Mouse (Mus musculus): ENCODE measurements around the gene Kcnma1. TPM values are rescaled to one million over a fixed set of nuclear protein-coding genes. Genes with fewer than 3 reads are reported as not detected.

The Kcnma1 gene
- total RNA-seq, 2 experiments from 2014 or later, result 194 to 195 TPM

GRCm38 (mm10) chr14:23574136-23574535 is 440.2 kb downstream of the Kcnma1 start:
- TF ChIP-seq CTCF (IDR thresholded peaks at IDR 0.05), result no peak
- no peak overlapping the region for H3K27ac ChIP-seq
- intact Hi-C loops (cut with DNase I), result no loop called here
- no peak for DNase-seq (ENCODE audit: extremely low spot score in 1 of 2, low spot score in 2 of 2)
- H3K4me3 ChIP-seq, result no peak overlapping the region

DNA sequence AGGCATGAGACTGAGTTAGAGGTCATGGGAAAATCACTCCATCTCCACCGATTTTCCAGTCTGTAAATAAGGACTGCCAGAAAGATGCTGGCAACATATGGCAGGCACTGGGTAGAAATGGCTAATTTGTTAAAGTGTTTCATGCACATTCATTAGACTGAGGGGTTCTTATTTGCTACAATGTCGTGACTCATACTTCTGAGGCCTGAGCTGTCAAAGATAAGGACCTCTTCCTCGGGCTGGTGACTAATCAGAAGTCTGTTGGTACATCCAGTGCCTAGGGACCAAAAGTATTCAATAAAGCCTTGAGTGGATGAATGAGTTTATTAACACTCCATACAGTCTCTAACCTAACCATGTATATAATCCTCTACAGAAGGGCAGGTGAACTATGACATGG is 440.9 kb downstream of the Kcnma1 start:
- TF ChIP-seq CTCF (IDR thresholded peaks at IDR 0.05), result no peak
- intact Hi-C loops (cut with DNase I), result no loop called here
- no peak overlapping the region for H3K4me3 ChIP-seq
- no peak overlapping the region for H3K27ac ChIP-seq
- no peak for DNase-seq (ENCODE audit: extremely low spot score in 1 of 2, low spot score in 2 of 2)

- no peak overlapping the region for H3K27ac ChIP-seq
- no peak for DNase-seq (ENCODE audit: extremely low spot score in 1 of 2, low spot score in 2 of 2)
- TF ChIP-seq CTCF (IDR thresholded peaks at IDR 0.05), result no peak
- H3K4me3 ChIP-seq, result no peak overlapping the region
- intact Hi-C loops (cut with DNase I), result no loop called here
Observed at GRCm38 (mm10) chr14:23572778-23573177, 441.5 kb downstream of the Kcnma1 start.

GRCm38 (mm10) chr14:23570251-23570650 is 444.0 kb downstream of the Kcnma1 start:
- no peak for TF ChIP-seq CTCF (IDR thresholded peaks at IDR 0.05)
- H3K4me3 ChIP-seq, result no peak overlapping the region
- intact Hi-C loops (cut with DNase I), result no loop called here
- DNase-seq (ENCODE audit: extremely low spot score in 1 of 2, low spot score in 2 of 2), result no peak
- no peak overlapping the region for H3K27ac ChIP-seq

DNA sequence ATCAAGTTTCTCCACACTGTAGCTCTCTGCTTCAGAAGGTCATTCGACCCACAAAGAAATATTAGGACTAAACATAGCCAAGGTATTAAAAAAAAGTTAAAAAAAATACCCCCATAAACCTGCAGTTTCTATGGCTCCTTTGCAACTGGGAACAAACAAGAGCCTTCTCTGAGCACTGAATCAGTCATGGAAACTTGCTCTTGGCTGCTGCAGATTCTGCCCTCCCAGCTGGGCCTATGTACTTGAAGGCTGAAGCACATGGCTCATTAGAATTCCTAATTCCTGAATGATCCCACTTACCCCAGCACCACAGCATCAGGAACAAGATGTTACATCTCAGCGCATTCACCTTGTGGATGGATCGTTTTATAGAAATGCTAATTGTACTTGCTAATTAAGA is 448.4 kb downstream of the Kcnma1 start:
- TF ChIP-seq CTCF (IDR thresholded peaks at IDR 0.05), result no peak
- DNase-seq (ENCODE audit: extremely low spot score in 1 of 2, low spot score in 2 of 2), result no peak
- Histone ChIP-seq H3K4me3 (no peak overlapping the region), H3K27ac (no peak overlapping the region)
- intact Hi-C loops (cut with DNase I), result no loop called here

GRCm38 (mm10) chr14:23564474-23564873 is 449.8 kb downstream of the Kcnma1 start:
- intact Hi-C loops (cut with DNase I), result no loop called here
- no peak for TF ChIP-seq CTCF (IDR thresholded peaks at IDR 0.05)
- no peak overlapping the region for H3K27ac ChIP-seq

GRCm38 (mm10) chr14:23563180-23563579 is 451.1 kb downstream of the Kcnma1 start:
- no peak for TF ChIP-seq CTCF (IDR thresholded peaks at IDR 0.05)

More at GRCm38 (mm10) chr14:23564474-23564873, 449.8 kb downstream of the Kcnma1 start:
- no peak overlapping the region for H3K4me3 ChIP-seq
- no peak for DNase-seq (ENCODE audit: extremely low spot score in 1 of 2, low spot score in 2 of 2)

DNA sequence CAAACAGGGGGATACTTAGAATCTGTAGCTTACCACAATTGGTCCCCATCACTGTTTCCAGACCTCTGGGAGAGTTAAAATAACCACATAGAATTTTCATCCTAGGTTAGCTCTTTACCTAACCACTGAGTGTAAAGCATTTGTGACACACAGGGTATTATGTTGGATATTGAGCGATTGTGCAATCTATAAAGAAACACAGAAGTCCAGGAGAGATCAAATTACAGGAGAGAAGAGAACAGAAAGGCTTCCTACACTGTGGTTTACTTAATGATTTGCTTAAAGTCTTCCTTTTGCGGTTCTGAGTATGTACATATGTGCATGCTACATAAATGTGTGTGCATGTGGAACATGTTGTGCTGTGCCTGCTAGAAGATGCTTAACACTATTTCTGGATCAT is 458.6 kb downstream of the Kcnma1 start:
- no peak for TF ChIP-seq CTCF (IDR thresholded peaks at IDR 0.05)
- no peak overlapping the region for H3K4me3 ChIP-seq
- no peak overlapping the region for H3K27ac ChIP-seq
- intact Hi-C loops (cut with DNase I), result no loop called here
- DNase-seq (ENCODE audit: extremely low spot score in 1 of 2, low spot score in 2 of 2), result no peak

More at GRCm38 (mm10) chr14:23563180-23563579, 451.1 kb downstream of the Kcnma1 start:
- H3K27ac ChIP-seq, result no peak overlapping the region
- no peak for DNase-seq (ENCODE audit: extremely low spot score in 1 of 2, low spot score in 2 of 2)
- intact Hi-C loops (cut with DNase I), result no loop called here
- H3K4me3 ChIP-seq, result no peak overlapping the region

GRCm38 (mm10) chr14:23552252-23552974 is 461.9 kb downstream of the Kcnma1 start:
- intact Hi-C loops (cut with DNase I), result no loop called here
- no peak for DNase-seq (ENCODE audit: extremely low spot score in 1 of 2, low spot score in 2 of 2)
- H3K27ac ChIP-seq, result no peak overlapping the region; the same call in 1 of the 2 replicates
- TF ChIP-seq CTCF (IDR thresholded peaks at IDR 0.05), result no peak
- H3K4me3 ChIP-seq, result no peak overlapping the region

DNA sequence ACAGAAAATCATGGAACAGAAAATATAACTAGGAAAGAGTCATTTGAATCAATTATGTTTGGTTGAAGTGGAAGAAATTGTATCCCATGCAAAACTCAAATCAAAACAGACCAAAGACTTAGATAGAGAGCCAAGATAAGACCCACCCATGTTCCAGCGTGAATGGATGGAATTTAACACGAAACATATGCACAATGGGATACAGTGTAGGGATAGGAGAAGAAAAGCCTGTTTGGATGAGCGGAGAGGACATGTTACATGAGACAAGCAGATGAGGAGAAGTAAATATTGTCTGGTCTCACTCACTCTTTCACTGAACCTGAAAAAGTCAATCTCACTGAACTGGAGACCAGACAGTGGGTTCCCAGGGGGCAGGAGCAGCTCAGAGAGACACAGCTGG is 463.8 kb downstream of the Kcnma1 start:
- no peak overlapping the region for H3K4me3 ChIP-seq

DNA sequence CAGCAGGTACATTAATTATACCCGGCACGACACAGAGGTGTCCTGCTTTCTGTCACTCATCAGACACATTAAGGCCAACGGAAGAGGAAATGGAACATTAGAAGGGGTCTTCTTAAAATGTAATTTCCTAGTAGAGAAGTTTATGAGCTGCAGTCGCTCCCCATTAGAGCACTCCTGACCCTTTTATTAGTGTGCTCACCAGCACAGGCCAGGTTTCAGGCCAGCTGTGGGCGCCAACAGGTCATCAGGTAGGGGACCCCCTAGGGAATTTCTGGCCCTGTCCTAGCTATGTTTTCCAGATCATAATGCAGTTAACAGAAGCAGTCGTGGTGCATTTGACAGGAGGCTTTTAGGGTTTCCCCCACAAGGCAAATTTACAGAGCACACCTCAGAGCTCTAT is 472.2 kb downstream of the Kcnma1 start:
- Histone ChIP-seq H3K27ac (no peak overlapping the region), H3K4me3 (no peak overlapping the region)
- intact Hi-C loops (cut with DNase I), result no loop called here
- TF ChIP-seq CTCF (IDR thresholded peaks at IDR 0.05), result no peak
- no peak for DNase-seq (ENCODE audit: extremely low spot score in 1 of 2, low spot score in 2 of 2)

More for the DNA sequence above, 463.8 kb downstream of the Kcnma1 start:
- DNase-seq (ENCODE audit: extremely low spot score in 1 of 2, low spot score in 2 of 2), result no peak
- no peak overlapping the region for H3K27ac ChIP-seq
- no peak for TF ChIP-seq CTCF (IDR thresholded peaks at IDR 0.05)
- intact Hi-C loops (cut with DNase I), result no loop called here

DNA sequence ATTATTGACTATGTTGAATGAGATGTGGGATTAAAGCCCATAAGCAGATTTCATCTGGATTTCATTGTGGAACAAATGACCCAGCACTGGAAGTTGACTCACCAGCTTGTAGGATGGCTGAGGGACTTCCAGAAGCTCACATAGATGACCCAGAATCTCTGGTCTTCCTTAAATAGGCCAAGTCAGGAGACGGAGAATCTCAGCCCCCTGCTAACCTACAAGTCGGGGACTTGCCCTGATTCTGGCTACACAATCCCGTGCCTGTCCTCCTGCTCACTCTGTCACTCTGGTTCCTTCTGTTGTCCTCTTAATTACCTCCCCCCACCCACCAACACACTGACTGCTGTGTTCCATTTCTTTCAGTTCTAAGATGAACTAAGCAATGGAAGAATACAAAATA is 474.7 kb downstream of the Kcnma1 start:
- intact Hi-C loops (cut with DNase I), result no loop called here
- Histone ChIP-seq H3K4me3 (no peak overlapping the region), H3K27ac (no peak overlapping the region)
- TF ChIP-seq CTCF (IDR thresholded peaks at IDR 0.05), result no peak
- DNase-seq (ENCODE audit: extremely low spot score in 1 of 2, low spot score in 2 of 2), result no peak

- no peak overlapping the region for H3K4me3 ChIP-seq
- DNase-seq (ENCODE audit: extremely low spot score in 1 of 2, low spot score in 2 of 2), result no peak
- intact Hi-C loops (cut with DNase I), result no loop called here
- TF ChIP-seq CTCF (IDR thresholded peaks at IDR 0.05), result no peak
- no peak overlapping the region for H3K27ac ChIP-seq
Observed at GRCm38 (mm10) chr14:23533346-23533745, 480.9 kb downstream of the Kcnma1 start.

Data from left cerebral cortex, adult 2 months (tissue).